In genomic region chr2:35831904-35832581, GRCm38 (mm10) we compare ENCODE assay signal across 16 mouse cellular contexts.
DNase-seq lines count a peak whose midpoint lies in the region; ATAC-seq lines count a peak whose summit lies in the region.
"Had no signal": no experiment of that assay in that cellular context is flagged by ENCODE, and none has a peak within 500 bp of the region (broad histone marks: within the 10 kb centered on the region; RNA-seq: fewer than 3 reads in every experiment).

No protein-coding gene starts in this region.

- WGBS in heart, embryonic 13.5 days: 73% methylated on average over 10 of the region's 10 CpGs

- no peak overlapping the region for H3K9ac ChIP-seq in heart, embryonic 13.5 days
- H3K9ac ChIP-seq: embryonic facial prominence, embryonic 15.5 days; neural tube, embryonic 13.5 days had no signal

- no peak for ATAC-seq in heart, embryonic 13.5 days (ENCODE audit: extremely low read depth, insufficient number of reproducible peaks, low FRiP score, low TSS enrichment)
- no peak for ATAC-seq in megakaryocyte, adult 5-6 weeks (ENCODE audit: poor library complexity, severe bottlenecking)
- 0 out of 2 replicates have a peak, but pooled peaks have one; percentile 25 for ATAC-seq in erythroid progenitor cell, adult 5-6 weeks (replicated peaks; ENCODE audit: low FRiP score, poor library complexity, severe bottlenecking)
- ATAC-seq: forebrain, embryonic 14.5 days; hindbrain, postnatal 0 days had no signal

- H3K4me3 ChIP-seq in heart, embryonic 13.5 days: no peak overlapping the region
- peak overlapping the region; percentile 81 for H3K4me3 ChIP-seq in megakaryocyte, embryonic 14.5 days (replicated peaks)
- H3K4me3 ChIP-seq: embryonic facial prominence, embryonic 15.5 days; limb, embryonic 10.5 days; midbrain, embryonic 10.5 days; neural tube, embryonic 13.5 days had no signal

- H3K36me3 ChIP-seq in heart, embryonic 13.5 days: no peaks in the 10 kb centered on the region
- peaks cover 87% of the 10 kb centered on the region for H3K36me3 ChIP-seq in megakaryocyte, embryonic 14.5 days (replicated peaks; ENCODE audit: low read length)
- H3K36me3 ChIP-seq: embryonic facial prominence, embryonic 15.5 days; limb, embryonic 10.5 days; midbrain, embryonic 10.5 days; neural tube, embryonic 13.5 days had no signal

- peaks cover 39% of the 10 kb centered on the region for H3K4me1 ChIP-seq in heart, embryonic 13.5 days
- H3K4me1 ChIP-seq in megakaryocyte, embryonic 14.5 days: peaks cover 89% of the 10 kb centered on the region

- no peak overlapping the region; the same call in 1 of the 2 replicates for H3K4me2 ChIP-seq in heart, embryonic 13.5 days
- H3K4me2 ChIP-seq: embryonic facial prominence, embryonic 15.5 days; neural tube, embryonic 13.5 days had no signal

- intact Hi-C loops in heart, postnatal 10 days (cut with DNase I): no loop called here

- peak overlapping the region; percentile 64 for H3K27ac ChIP-seq in heart, embryonic 13.5 days (replicated peaks)
- H3K27ac ChIP-seq: embryonic facial prominence, embryonic 15.5 days; hindbrain, postnatal 0 days; midbrain, embryonic 10.5 days; neural tube, embryonic 13.5 days had no signal

- H3K27me3 ChIP-seq in heart, embryonic 13.5 days (replicated peaks): 0 out of 2 replicates have a peak, but pooled peaks cover 5% of the 10 kb centered on the region
- H3K27me3 ChIP-seq in megakaryocyte, embryonic 14.5 days (replicated peaks): no peaks in the 10 kb centered on the region
- H3K27me3 ChIP-seq: embryonic facial prominence, embryonic 15.5 days; neural tube, embryonic 13.5 days had no signal

- no peak for DNase-seq in heart, postnatal 10 days
- peak; percentile 7 for DNase-seq in yolk sac, embryonic 10.5 days (ENCODE audit: low spot score)
- no peak for DNase-seq in Muller cell, postnatal 12 days (ENCODE audit: inconsistent ontology term)
- DNase-seq: B cell, adult 2 months; cerebellum, adult 8-10 months; right cerebral cortex, postnatal 4 days had no signal

- H3K9me3 ChIP-seq in heart, embryonic 13.5 days: peaks cover 7% of the 10 kb centered on the region; the same call in 1 of the 2 replicates
- H3K9me3 ChIP-seq in megakaryocyte, embryonic 14.5 days: peaks cover 15% of the 10 kb centered on the region
- H3K9me3 ChIP-seq: embryonic facial prominence, embryonic 15.5 days; limb, embryonic 10.5 days; neural tube, embryonic 13.5 days had no signal
